Mouse (Mus musculus) kidney, postnatal 10 days (tissue): Measurements from ENCODE around the gene Ktn1.
A peak's percentile ranks its signal among the peaks of the same experiment; 100 is the strongest.

Experiments
- DNase-seq: peaks from one replicate; pipeline ENCODE4 v3.0.0; 2021; ENCODE audit warnings: mixed read lengths

The Ktn1 gene

GRCm38 (mm10) chr14:47756411-47757065 lies 108.3 kb downstream of the Ktn1 start:
- DNase-seq: peak; percentile 35

- DNase-seq: no peak
These were observed 116.9 kb downstream of the Ktn1 start for GRCm38 (mm10) chr14:47765192-47765591.

DNA sequence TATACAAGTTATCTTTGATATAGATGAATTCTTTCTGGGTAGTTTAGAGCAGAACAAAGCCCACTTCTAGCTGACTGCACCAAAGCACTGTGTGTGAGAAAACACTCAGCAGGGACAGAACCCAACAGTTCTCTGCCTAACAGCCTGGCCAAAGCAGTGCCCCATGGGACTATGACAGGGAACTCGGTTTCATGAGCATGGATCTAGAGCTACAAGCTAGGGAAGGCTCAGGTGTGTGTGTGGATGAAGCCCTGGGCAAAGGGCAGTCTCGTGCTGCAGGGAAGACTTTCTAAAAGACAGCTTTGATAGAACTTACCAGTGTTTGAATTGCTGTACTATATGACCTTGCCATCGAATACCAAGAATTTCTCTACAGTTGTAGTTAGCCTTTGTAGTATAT lies 117.5 kb downstream of the Ktn1 start:
- no peak for DNase-seq

DNA sequence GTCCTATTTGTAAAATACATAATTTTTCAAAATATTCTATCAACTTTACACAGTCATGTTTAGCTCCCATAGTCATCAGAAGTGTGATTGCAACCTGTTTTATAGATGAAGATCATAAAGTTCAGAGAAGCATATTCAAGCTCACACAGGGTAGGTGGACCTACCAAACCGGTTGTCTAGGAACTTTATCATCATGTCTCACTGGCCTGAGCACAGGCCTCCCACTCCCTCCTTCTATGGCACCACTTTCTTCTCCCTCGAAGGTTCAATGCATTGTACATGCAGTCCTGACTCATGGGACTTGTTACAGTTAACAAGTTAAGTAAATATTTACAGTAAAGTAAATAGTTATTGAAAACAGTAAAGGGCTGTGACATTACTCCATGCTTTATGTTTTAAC lies 118.1 kb downstream of the Ktn1 start:
- DNase-seq: no peak

DNA sequence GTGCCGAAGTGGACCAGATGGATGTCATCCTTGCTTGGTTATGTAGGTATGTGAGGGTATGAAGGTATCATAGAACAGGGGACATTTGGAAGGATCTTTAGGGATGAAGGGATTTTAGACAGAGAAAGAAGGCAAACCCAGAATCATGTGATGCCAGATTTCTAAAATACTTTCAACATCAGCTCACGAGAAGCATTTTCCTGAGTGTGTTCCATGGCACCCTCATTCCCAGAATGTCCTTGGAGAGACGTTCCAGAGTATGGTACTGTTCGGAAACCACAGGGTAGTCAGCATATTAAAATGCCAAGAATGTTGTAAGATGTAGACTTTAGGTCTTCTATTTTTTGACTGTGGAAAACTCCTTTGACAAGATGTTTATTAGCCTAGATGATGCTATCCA lies 123.2 kb downstream of the Ktn1 start:
- no peak for DNase-seq

- DNase-seq: no peak
These were observed 127.3 kb downstream of the Ktn1 start for GRCm38 (mm10) chr14:47775543-47775942.

- no peak for DNase-seq
These were observed 128.2 kb downstream of the Ktn1 start for GRCm38 (mm10) chr14:47776260-47777035.

- DNase-seq: no peak
These were observed 137.9 kb downstream of the Ktn1 start for GRCm38 (mm10) chr14:47786112-47786511.
